Comparison of ENCODE assay signal across 28 mouse cellular contexts in the genomic region with DNA sequence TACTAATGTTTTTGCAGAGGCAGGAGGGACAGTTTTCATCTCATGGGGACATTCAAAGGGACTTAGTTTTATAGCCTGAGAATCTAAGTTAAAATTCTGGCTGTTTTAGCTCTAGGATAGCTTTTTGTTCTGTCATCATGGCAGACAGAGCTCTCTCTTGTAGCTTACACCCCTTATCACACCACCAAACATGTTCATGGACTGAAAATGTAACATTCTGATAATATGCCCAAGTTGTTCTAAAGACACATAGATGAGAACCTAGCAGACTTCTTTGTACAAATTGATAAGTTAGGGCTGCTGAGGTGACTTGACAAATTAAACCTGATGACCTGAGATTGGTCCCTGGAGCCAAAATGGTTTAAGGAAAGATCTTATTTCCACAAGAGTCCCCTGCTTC. TPM values are rescaled to one million over a fixed set of nuclear protein-coding genes. Genes with fewer than 3 reads are reported as not detected.
A peak's percentile ranks its signal among the peaks of the same experiment; 100 is the strongest.
DNase-seq lines count a peak whose midpoint lies in the region; ATAC-seq and TF ChIP-seq lines count a peak whose summit lies in the region.
"Had no signal": no experiment of that assay in that cellular context is flagged by ENCODE, and none has a peak within 500 bp of the region (broad histone marks: within the 10 kb centered on the region; RNA-seq: fewer than 3 reads in every experiment).

No protein-coding gene starts in this region.

- no peaks in the 10 kb centered on the region for H3K79me2 ChIP-seq in heart, adult 2 months (replicated peaks; ENCODE audit: control insufficient read depth, insufficient read depth, low read length)

- no peak overlapping the region for H3K4me3 ChIP-seq in liver, embryonic 11.5 days (ENCODE audit: low read depth, low read length)
- no peak overlapping the region for H3K4me3 ChIP-seq in liver, embryonic 12.5 days
- no peak overlapping the region for H3K4me3 ChIP-seq in liver, postnatal 0 days (ENCODE audit: low read depth, low read length)
- H3K4me3 ChIP-seq in liver, embryonic 13.5 days (replicated peaks): no peak overlapping the region
- no peak overlapping the region for H3K4me3 ChIP-seq in liver, embryonic 14.5 days (ENCODE audit: insufficient read depth in 1 of 2, low read depth in 2 of 2, low read length in 2 of 2)
- no peak overlapping the region for H3K4me3 ChIP-seq in heart, adult 2 months

- H3K9ac ChIP-seq in liver, embryonic 11.5 days (ENCODE audit: low read depth, low read length): no peak overlapping the region
- H3K9ac ChIP-seq in liver, embryonic 12.5 days: no peak overlapping the region
- H3K9ac ChIP-seq in liver, postnatal 0 days (replicated peaks): no peak overlapping the region
- H3K9ac ChIP-seq in liver, embryonic 13.5 days: no peak overlapping the region
- no peak overlapping the region for H3K9ac ChIP-seq in liver, embryonic 14.5 days (replicated peaks)
- H3K9ac ChIP-seq in heart, adult 2 months (ENCODE audit: low read depth, low read length): no peak overlapping the region

- no peak for TF ChIP-seq EP300 in liver, postnatal 0 days (IDR thresholded peaks at IDR 0.05; ENCODE audit: low read depth)
- TF ChIP-seq EP300 in liver, embryonic 14.5 days (IDR thresholded peaks at IDR 0.05; ENCODE audit: low read depth): no peak
- no peak for TF ChIP-seq EP300 in heart, adult 2 months (IDR thresholded peaks at IDR 0.05; ENCODE audit: insufficient read depth, low read depth, low read length)

- TF ChIP-seq CTCF in liver, postnatal 0 days (IDR thresholded peaks at IDR 0.05; ENCODE audit: low read depth): no peak
- no peak for TF ChIP-seq CTCF in liver, embryonic 14.5 days (IDR thresholded peaks at IDR 0.05; ENCODE audit: low read depth)
- no peak for TF ChIP-seq CTCF in heart, adult 2 months (IDR thresholded peaks at IDR 0.05)

- DNase-seq in liver, embryonic 11.5 days (ENCODE audit: low spot score): no peak
- DNase-seq in liver: no peak
- DNase-seq in liver, postnatal 0 days: no peak
- no peak for DNase-seq in liver, embryonic 13.5 days
- DNase-seq in liver, embryonic 14.5 days (ENCODE audit: low read depth in 3 of 3, low spot score in 3 of 3): peak in 2 of 3 experiments; percentile 4 to 13
- no peak for DNase-seq in heart, adult 2 months
- no peak for DNase-seq in frontal cortex, postnatal 10 days (ENCODE audit: low spot score in 2 of 2)
- DNase-seq: adrenal gland, adult 2 months; adrenal gland, adult 8-10 months; adrenal gland, postnatal 10 days; adrenal gland, postnatal 14 days; adrenal gland, postnatal 25 days; adrenal gland, postnatal 36 days; B cell, adult 2 months; cerebellum, adult 11 months; cerebellum, adult 11-12 months had no signal

- H3K36me3 ChIP-seq in liver, embryonic 11.5 days (ENCODE audit: control insufficient read depth, insufficient read depth, low read length): no peaks in the 10 kb centered on the region
- H3K36me3 ChIP-seq in liver, embryonic 12.5 days: no peaks in the 10 kb centered on the region
- no peaks in the 10 kb centered on the region for H3K36me3 ChIP-seq in liver, postnatal 0 days (replicated peaks; ENCODE audit: insufficient read depth, low read length)
- no peaks in the 10 kb centered on the region for H3K36me3 ChIP-seq in liver, embryonic 13.5 days
- no peaks in the 10 kb centered on the region for H3K36me3 ChIP-seq in liver, embryonic 14.5 days (replicated peaks; ENCODE audit: control insufficient read depth, insufficient read depth, low read depth)
- H3K36me3 ChIP-seq in heart, adult 2 months (ENCODE audit: control insufficient read depth, insufficient read depth, low read length): peaks cover 3% of the 10 kb centered on the region; the same call in 1 of the 2 replicates
- H3K36me3 ChIP-seq: G1E had no signal

- ATAC-seq in liver, embryonic 11.5 days (replicated peaks; ENCODE audit: low FRiP score): peak; percentile 80
- ATAC-seq in liver, embryonic 12.5 days: peak; percentile 78
- ATAC-seq in liver, postnatal 0 days: no peak
- peak; percentile 81 for ATAC-seq in liver, embryonic 13.5 days (ENCODE audit: low read depth)
- peak; percentile 75; the same call in 1 of the 2 replicates for ATAC-seq in liver, embryonic 14.5 days (ENCODE audit: insufficient read depth)
- ATAC-seq: activated CD4-positive, CD25-positive, alpha-beta regulatory T cell, adult 4 months; CD4-positive, CD25-positive, alpha-beta regulatory T cell, adult 4 months; Patski had no signal

- TF ChIP-seq POLR2A in heart, adult 2 months (IDR thresholded peaks at IDR 0.05; ENCODE audit: insufficient read depth, low read depth, low read length): no peak

- no peak overlapping the region for H3K27ac ChIP-seq in liver, embryonic 11.5 days (ENCODE audit: low read depth, low read length)
- H3K27ac ChIP-seq in liver, embryonic 12.5 days: peak overlapping the region; percentile 36; the same call in 1 of the 2 replicates
- H3K27ac ChIP-seq in liver, postnatal 0 days (ENCODE audit: low read depth): no peak overlapping the region
- H3K27ac ChIP-seq in liver, embryonic 13.5 days: no peak overlapping the region
- no peak overlapping the region for H3K27ac ChIP-seq in liver, embryonic 14.5 days
- no peak overlapping the region for H3K27ac ChIP-seq in heart, adult 2 months

- no peaks in the 10 kb centered on the region for H3K27me3 ChIP-seq in liver, embryonic 11.5 days (replicated peaks; ENCODE audit: control insufficient read depth, insufficient read depth, low read length)
- H3K27me3 ChIP-seq in liver, embryonic 12.5 days (replicated peaks): no peaks in the 10 kb centered on the region
- H3K27me3 ChIP-seq in liver, postnatal 0 days (ENCODE audit: insufficient read depth, low read length): no peaks in the 10 kb centered on the region
- no peaks in the 10 kb centered on the region for H3K27me3 ChIP-seq in liver, embryonic 13.5 days
- H3K27me3 ChIP-seq in liver, embryonic 14.5 days (ENCODE audit: control insufficient read depth, insufficient read depth, low read length): no peaks in the 10 kb centered on the region
- H3K27me3 ChIP-seq in heart, adult 2 months (ENCODE audit: control insufficient read depth, insufficient read depth, low read length): no peaks in the 10 kb centered on the region
- H3K27me3 ChIP-seq: CH12.LX, Patski had no signal

- no peak overlapping the region for H3K4me2 ChIP-seq in liver, embryonic 11.5 days
- no peak overlapping the region for H3K4me2 ChIP-seq in liver, embryonic 12.5 days
- no peak overlapping the region for H3K4me2 ChIP-seq in liver, postnatal 0 days (ENCODE audit: low read depth, low read length)
- H3K4me2 ChIP-seq in liver, embryonic 13.5 days: no peak overlapping the region
- no peak overlapping the region for H3K4me2 ChIP-seq in liver, embryonic 14.5 days (ENCODE audit: low read depth)

- H3K9me3 ChIP-seq in liver, embryonic 11.5 days (ENCODE audit: control insufficient read depth, low read length): no peaks in the 10 kb centered on the region
- H3K9me3 ChIP-seq in liver, embryonic 12.5 days (replicated peaks): no peaks in the 10 kb centered on the region
- H3K9me3 ChIP-seq in liver, postnatal 0 days (ENCODE audit: low read length): no peaks in the 10 kb centered on the region
- no peaks in the 10 kb centered on the region for H3K9me3 ChIP-seq in liver, embryonic 13.5 days (replicated peaks)
- H3K9me3 ChIP-seq in liver, embryonic 14.5 days (ENCODE audit: control insufficient read depth, low read length): no peaks in the 10 kb centered on the region
- H3K9me3 ChIP-seq: G1E had no signal

- intact Hi-C loops in heart, adult 2 months (cut with DNase I): loop anchor here (5.0 kb wide), 1 partner anchor 261 kb away; no protein-coding TSS in a partner anchor

- H3K4me1 ChIP-seq in liver, embryonic 11.5 days (replicated peaks; ENCODE audit: control insufficient read depth, insufficient read depth, low read length): no peaks in the 10 kb centered on the region
- peaks cover 6% of the 10 kb centered on the region; the same call in 1 of the 2 replicates for H3K4me1 ChIP-seq in liver, embryonic 12.5 days
- H3K4me1 ChIP-seq in liver, postnatal 0 days (ENCODE audit: insufficient read depth): no peaks in the 10 kb centered on the region
- H3K4me1 ChIP-seq in liver, embryonic 13.5 days (replicated peaks): 0 out of 2 replicates have a peak, but pooled peaks cover 3% of the 10 kb centered on the region
- H3K4me1 ChIP-seq in liver, embryonic 14.5 days (replicated peaks; ENCODE audit: control insufficient read depth in 2 of 2, insufficient read depth in 2 of 2, low read length in 1 of 2): peaks cover 0 to 3% of the 10 kb centered on the region in 2 experiments; a peak in 2 of 4 replicates
- peaks cover 7% of the 10 kb centered on the region for H3K4me1 ChIP-seq in heart, adult 2 months (ENCODE audit: control insufficient read depth, insufficient read depth, low read length)

RNA-seq across cellular contexts. Expression of gene Olfr686, which starts 19.4 kb away (rescaled TPM):
- not detected in 2 replicates for polyA plus RNA-seq in liver, embryonic 11.5 days (2014; fragmentation: Nextera tagmentation; extraction: Ambion mirVana)
- polyA plus RNA-seq in liver, embryonic 12.5 days (2016; fragmentation: Nextera tagmentation; extraction: Ambion mirVana): not detected in 2 replicates
- polyA plus RNA-seq in liver, postnatal 0 days (2015; fragmentation: Nextera tagmentation; extraction: Ambion mirVana): not detected in 2 replicates
- not detected in 2 replicates for polyA plus RNA-seq in liver, embryonic 13.5 days (2015; fragmentation: Nextera tagmentation; extraction: Ambion mirVana)
- polyA plus RNA-seq in liver, embryonic 14.5 days (2012; rRNA removed): not detected in 2 replicates
- polyA plus RNA-seq in liver, embryonic 14.5 days (2014; fragmentation: Nextera tagmentation; extraction: Ambion mirVana): not detected in 2 replicates
- not detected for total RNA-seq in heart, adult 2 months (2021)
- polyA plus RNA-seq in heart, adult 2 months (2012; rRNA removed): not detected in 2 replicates
- total RNA-seq: adrenal gland, adult 18-20 months; adrenal gland, adult 2 months; adrenal gland, adult 8-10 months; adrenal gland, postnatal 10 days; adrenal gland, postnatal 14 days; adrenal gland, postnatal 25 days; adrenal gland, postnatal 36 days; adrenal gland, postnatal 4 days; CH12.LX; ES-E14; G1E; MEL had no signal
- polyA plus RNA-seq: activated CD4-positive, CD25-positive, alpha-beta regulatory T cell, adult 4 months; adrenal gland, adult 2 months; brain, embryonic 14.5 days; C2C12; CD4-positive, CD25-positive, alpha-beta regulatory T cell, adult 4 months; G1E; Patski had no signal

RNA-seq across cellular contexts. Expression of gene Olfr685, which starts 40.9 kb away (rescaled TPM):
- not detected in 2 replicates for polyA plus RNA-seq in liver, embryonic 11.5 days (2014; fragmentation: Nextera tagmentation; extraction: Ambion mirVana)
- polyA plus RNA-seq in liver, embryonic 12.5 days (2016; fragmentation: Nextera tagmentation; extraction: Ambion mirVana): not detected in 2 replicates
- not detected in 2 replicates for polyA plus RNA-seq in liver, postnatal 0 days (2015; fragmentation: Nextera tagmentation; extraction: Ambion mirVana)
- not detected in 2 replicates for polyA plus RNA-seq in liver, embryonic 13.5 days (2015; fragmentation: Nextera tagmentation; extraction: Ambion mirVana)
- polyA plus RNA-seq in liver, embryonic 14.5 days (2012; rRNA removed): not detected in 2 replicates
- polyA plus RNA-seq in liver, embryonic 14.5 days (2014; fragmentation: Nextera tagmentation; extraction: Ambion mirVana): not detected in 2 replicates
- not detected for total RNA-seq in heart, adult 2 months (2021)
- not detected in 2 replicates for polyA plus RNA-seq in heart, adult 2 months (2012; rRNA removed)
- total RNA-seq: adrenal gland, adult 18-20 months; adrenal gland, adult 2 months; adrenal gland, adult 8-10 months; adrenal gland, postnatal 10 days; adrenal gland, postnatal 14 days; adrenal gland, postnatal 25 days; adrenal gland, postnatal 36 days; adrenal gland, postnatal 4 days; CH12.LX; ES-E14; MEL had no signal
- polyA plus RNA-seq: activated CD4-positive, CD25-positive, alpha-beta regulatory T cell, adult 4 months; adrenal gland, adult 2 months; brain, embryonic 14.5 days; C2C12; CD4-positive, CD25-positive, alpha-beta regulatory T cell, adult 4 months; G1E; Patski had no signal

Comparison
In these comparisons a context has a peak if more than half of its experiments do, and no peak if none do; other contexts are left out.
1. DNase-seq: peak in liver, embryonic 14.5 days (2 of 3); none in liver, embryonic 11.5 days (single experiment), liver (single experiment), liver, postnatal 0 days (single experiment), liver, embryonic 13.5 days (single experiment), heart, adult 2 months (0 of 2) and frontal cortex, postnatal 10 days (0 of 2).